Mouse (Mus musculus) adrenal gland, adult 8-10 months (tissue): ENCODE results near the gene Caln1. TPM values are rescaled to one million over a fixed set of nuclear protein-coding genes. Genes with fewer than 3 reads are reported as not detected.
"Not testable (repeated sequence)": the region's sequence is repeated elsewhere in the genome, so short reads cannot be mapped to it uniquely, and the experiment has no call there.

Experiments
- DNase-seq: peaks from one replicate; pipeline ENCODE4 v3.0.0; 2022
- total RNA-seq, 4 experiments: library from RNA; stranded (reverse); gene quantifications; 2 replicates each; pipeline ENCODE4 v1.2.4; 2022

Caln1 gene
- total RNA-seq, 4 experiments from 2014 or later, result 48.9 to 84.6 (median 58.6) TPM

- no peak for DNase-seq
Measured at GRCm38 (mm10) chr5:130547496-130547895, 178.2 kb downstream of the Caln1 start.

- DNase-seq, result peak; percentile 56
Measured at GRCm38 (mm10) chr5:130553916-130554315, 184.7 kb downstream of the Caln1 start.

GRCm38 (mm10) chr5:130563146-130563545 lies 193.9 kb downstream of the Caln1 start:
- DNase-seq, result peak; percentile 53

GRCm38 (mm10) chr5:130566002-130566401 lies 196.7 kb downstream of the Caln1 start:
- no peak for DNase-seq

- no peak for DNase-seq
Measured at GRCm38 (mm10) chr5:130577581-130577980, 208.3 kb downstream of the Caln1 start.

GRCm38 (mm10) chr5:130584042-130584441 lies 214.8 kb downstream of the Caln1 start:
- no peak for DNase-seq

- no peak for DNase-seq
Measured at GRCm38 (mm10) chr5:130586257-130586656, 217.0 kb downstream of the Caln1 start.

GRCm38 (mm10) chr5:130596541-130596940 lies 227.3 kb downstream of the Caln1 start:
- no peak for DNase-seq

- no peak for DNase-seq
Measured at GRCm38 (mm10) chr5:130613657-130614056, 244.4 kb downstream of the Caln1 start.

- no peak for DNase-seq
Measured at GRCm38 (mm10) chr5:130614209-130614608, 245.0 kb downstream of the Caln1 start.

- no peak for DNase-seq
Measured at GRCm38 (mm10) chr5:130620060-130620459, 250.8 kb downstream of the Caln1 start.

GRCm38 (mm10) chr5:130623206-130623605 lies 254.0 kb downstream of the Caln1 start:
- DNase-seq, result peak; percentile 75

- DNase-seq, result no peak
Measured at GRCm38 (mm10) chr5:130627800-130628199, 258.5 kb downstream of the Caln1 start.

- DNase-seq, result no peak
Measured at GRCm38 (mm10) chr5:130635397-130635796, 266.1 kb downstream of the Caln1 start.

- no peak for DNase-seq
Measured at GRCm38 (mm10) chr5:130641881-130642280, 272.6 kb downstream of the Caln1 start.

GRCm38 (mm10) chr5:130646126-130646525 lies 276.9 kb downstream of the Caln1 start:
- DNase-seq, result not testable (repeated sequence)

GRCm38 (mm10) chr5:130658141-130658540 lies 288.9 kb downstream of the Caln1 start:
- no peak for DNase-seq

GRCm38 (mm10) chr5:130666091-130666490 lies 296.8 kb downstream of the Caln1 start:
- no peak for DNase-seq

- DNase-seq, result no peak
Measured at GRCm38 (mm10) chr5:130672588-130672987, 303.3 kb downstream of the Caln1 start.

GRCm38 (mm10) chr5:130673092-130673491 lies 303.8 kb downstream of the Caln1 start:
- DNase-seq, result no peak

GRCm38 (mm10) chr5:130677895-130678294 lies 308.6 kb downstream of the Caln1 start:
- DNase-seq, result no peak

- DNase-seq, result peak; percentile 15
Measured at GRCm38 (mm10) chr5:130685911-130686658, 316.8 kb downstream of the Caln1 start.

- no peak for DNase-seq
Measured at GRCm38 (mm10) chr5:130688385-130689138, 319.3 kb downstream of the Caln1 start.

- DNase-seq, result no peak
Measured at GRCm38 (mm10) chr5:130691349-130691748, 322.1 kb downstream of the Caln1 start.
